Mouse (Mus musculus): ENCODE measurements around the gene Gm21060. TPM values are rescaled to one million over a fixed set of nuclear protein-coding genes. Genes with fewer than 3 reads are reported as not detected.
"Not testable (repeated sequence)": the region's sequence is repeated elsewhere in the genome, so short reads cannot be mapped to it uniquely, and the experiment has no call there.

Gm21060 gene
- polyA plus RNA-seq, 1 experiment from 2014 or later: not detected

- Histone ChIP-seq H3K9me3 (ENCODE audit: control insufficient read depth, low read length) (no peaks in the 10 kb centered on the region), H3K4me2 (ENCODE audit: low read length) (no peak overlapping the region), H3K36me3 (ENCODE audit: control insufficient read depth, insufficient read depth, low read length) (no peaks in the 10 kb centered on the region), H3K27ac (replicated peaks in 1 of 2; ENCODE audit: control insufficient read depth in 1 of 2, insufficient read depth in 1 of 2, low read depth in 2 of 2, low read length in 2 of 2) (no peak overlapping the region), H3K9ac (ENCODE audit: low read length) (no peak overlapping the region), H3K4me3 (ENCODE audit: control insufficient read depth in 1 of 2, insufficient read depth in 1 of 2, low read depth in 1 of 2, low read length in 2 of 2) (no peak overlapping the region), H3K4me1 (ENCODE audit: control insufficient read depth in 2 of 2, insufficient read depth in 2 of 2, low read length in 2 of 2) (no peaks in the 10 kb centered on the region), H3K27me3 (ENCODE audit: control insufficient read depth, insufficient read depth, low read length) (no peaks in the 10 kb centered on the region)
- WGBS: 90% methylated on average over 18 of the region's 18 CpGs
- ATAC-seq (ENCODE audit: insufficient number of reproducible peaks, insufficient read depth, low FRiP score, low read depth): no peak
Observed at GRCm38 (mm10) chr19:61257733-61258132, 39.1 kb downstream of the Gm21060 start.

- WGBS: 73% methylated on average over 7 of the region's 7 CpGs
- no peak for ATAC-seq (ENCODE audit: insufficient number of reproducible peaks, insufficient read depth, low FRiP score, low read depth)
- no peaks in the 10 kb centered on the region for H3K9me3 ChIP-seq (ENCODE audit: control insufficient read depth, low read length)
Observed at GRCm38 (mm10) chr19:61256166-61256887, 40.5 kb downstream of the Gm21060 start.

GRCm38 (mm10) chr19:61247334-61247733 lies 49.5 kb downstream of the Gm21060 start:
- H3K4me3 ChIP-seq (ENCODE audit: control insufficient read depth in 1 of 2, insufficient read depth in 1 of 2, low read depth in 1 of 2, low read length in 2 of 2); H3K4me1 ChIP-seq (ENCODE audit: control insufficient read depth in 2 of 2, insufficient read depth in 2 of 2, low read length in 2 of 2); ATAC-seq (ENCODE audit: insufficient number of reproducible peaks, insufficient read depth, low FRiP score, low read depth); H3K4me2 ChIP-seq (ENCODE audit: low read length); H3K27ac ChIP-seq (replicated peaks in 1 of 2; ENCODE audit: control insufficient read depth in 1 of 2, insufficient read depth in 1 of 2, low read depth in 2 of 2, low read length in 2 of 2); H3K36me3 ChIP-seq (ENCODE audit: control insufficient read depth, insufficient read depth, low read length); H3K9ac ChIP-seq (ENCODE audit: low read length); H3K9me3 ChIP-seq (ENCODE audit: control insufficient read depth, low read length); H3K27me3 ChIP-seq (ENCODE audit: control insufficient read depth, insufficient read depth, low read length): not testable (repeated sequence)
- WGBS: 80% methylated on average over 4 of the region's 4 CpGs

More at GRCm38 (mm10) chr19:61256166-61256887, 40.5 kb downstream of the Gm21060 start:
- Histone ChIP-seq H3K27me3 (ENCODE audit: control insufficient read depth, insufficient read depth, low read length) (no peaks in the 10 kb centered on the region), H3K27ac (replicated peaks in 1 of 2; ENCODE audit: control insufficient read depth in 1 of 2, insufficient read depth in 1 of 2, low read depth in 2 of 2, low read length in 2 of 2) (no peak overlapping the region), H3K4me2 (ENCODE audit: low read length) (no peak overlapping the region), H3K36me3 (ENCODE audit: control insufficient read depth, insufficient read depth, low read length) (no peaks in the 10 kb centered on the region), H3K9ac (ENCODE audit: low read length) (no peak overlapping the region), H3K4me3 (ENCODE audit: control insufficient read depth in 1 of 2, insufficient read depth in 1 of 2, low read depth in 1 of 2, low read length in 2 of 2) (no peak overlapping the region), H3K4me1 (ENCODE audit: control insufficient read depth in 2 of 2, insufficient read depth in 2 of 2, low read length in 2 of 2) (no peaks in the 10 kb centered on the region)

Other genes with a start within 250 kb of the Gm21060 start
- gene Zfp950, start 156.2 kb downstream of the Gm21060 start, polyA plus RNA-seq (2014; fragmentation: Nextera tagmentation; extraction: Ambion mirVana): 36.7 and 38.7 TPM in 2 replicates
- gene Gm7102, start 120.8 kb downstream of the Gm21060 start, polyA plus RNA-seq (2014; fragmentation: Nextera tagmentation; extraction: Ambion mirVana): 0.23 TPM in 1 of 2 replicates, not detected in the other
- gene Gm6020, start 113.2 kb downstream of the Gm21060 start, polyA plus RNA-seq (2014; fragmentation: Nextera tagmentation; extraction: Ambion mirVana): not detected in 2 replicates
- gene Csf2ra, start 68.6 kb downstream of the Gm21060 start, polyA plus RNA-seq (2014; fragmentation: Nextera tagmentation; extraction: Ambion mirVana): 26.2 and 32.0 TPM in 2 replicates

All from heart, embryonic 14.5 days (tissue).